Mouse (Mus musculus) liver, embryonic 14.5 days (tissue): ENCODE results near the gene Car3. TPM values are rescaled to one million over a fixed set of nuclear protein-coding genes. Genes with fewer than 3 reads are reported as not detected.

ENCODE experiments used
- ATAC-seq: fragments of 200-750 bp; cut with Nextera tagmentation; 2 replicates; pipeline ENCODE4 v1.8.0; 2017; ENCODE audit warnings: moderate number of reproducible peaks, mild to moderate bottlenecking, moderate library complexity; ENCODE audit not compliant: insufficient read depth
- DNase-seq, 3 experiments: peaks; one replicate each; pipeline ENCODE4 v3.0.0-alpha.2; 2012 to 2013; ENCODE audit warnings: low read depth in 3 of 3, low spot score in 3 of 3
- H3K27ac ChIP-seq: fragments of 300-500 bp; sonication (generic); 2 replicates; pipeline ENCODE4 v1.5.1; 2014; ENCODE audit warnings: moderate library complexity, mild to moderate bottlenecking, control low read depth, inconsistent platforms
- H3K27me3 ChIP-seq: fragments of 300-500 bp; sonication (generic); 2 replicates; pipeline ENCODE4 v1.6.1; 2014; ENCODE audit warnings: mild to moderate bottlenecking, low read length, moderate library complexity; ENCODE audit not compliant: control insufficient read depth, insufficient read depth
- H3K36me3 ChIP-seq: fragments of 300-500 bp; sonication (generic); replicated peaks from 2 replicates; pipeline ENCODE4 v1.6.1; 2014; ENCODE audit warnings: low read depth; ENCODE audit not compliant: control insufficient read depth, insufficient read depth
- H3K4me1 ChIP-seq, 2 experiments: fragments of 200-500 bp in 1 of 2; fragments of 300-500 bp in 1 of 2; sonication (generic) in 1 of 2; replicated peaks; 2 replicates each; pipeline ENCODE4 v1.6.1; 2012 to 2014; ENCODE audit warnings: antibody characterized with exemption in 1 of 2, inconsistent platforms in 1 of 2, low read length in 1 of 2; ENCODE audit not compliant: control insufficient read depth in 2 of 2, insufficient read depth in 2 of 2
- H3K4me2 ChIP-seq: fragments of 300-500 bp; sonication (generic); 2 replicates; pipeline ENCODE4 v1.6.1; 2014; ENCODE audit warnings: low read depth, mild to moderate bottlenecking, control low read depth, moderate library complexity
- H3K4me3 ChIP-seq, 2 experiments: fragments of 200-500 bp in 1 of 2; fragments of 300-500 bp in 1 of 2; sonication (generic) in 1 of 2; 2 replicates each; pipeline ENCODE4 v1.5.1; 2012 to 2014; ENCODE audit warnings: low read depth in 2 of 2, low read length in 2 of 2, mild to moderate bottlenecking in 2 of 2, control low read depth in 1 of 2, inconsistent platforms in 1 of 2, moderate library complexity in 1 of 2; ENCODE audit not compliant: insufficient read depth in 1 of 2
- H3K9ac ChIP-seq: fragments of 300-500 bp; sonication (generic); replicated peaks from 2 replicates; pipeline ENCODE4 v1.6.1; 2014; ENCODE audit warnings: mild to moderate bottlenecking, control low read depth, moderate library complexity
- H3K9me3 ChIP-seq: fragments of 300-500 bp; sonication (generic); 2 replicates; pipeline ENCODE4 v1.6.1; 2016; ENCODE audit warnings: low read length, mixed read lengths; ENCODE audit not compliant: control insufficient read depth
- CTCF ChIP-seq: IDR thresholded peaks from 2 replicates; pipeline ENCODE4 v1.5.1; 2016; ENCODE audit warnings: antibody characterized with exemption, low read depth, control low read depth
- EP300 ChIP-seq: IDR thresholded peaks from 2 replicates; pipeline ENCODE4 v1.6.1; 2016; ENCODE audit warnings: antibody characterized with exemption, low read depth
- WGBS: fragments of 180-500 bp; shearing (Covaris S2); extraction: QIAGEN DNeasy Blood & Tissue Kit; methylation state at CpG from one replicate; pipeline ENCODE4 v1.1.7; 2014; ENCODE audit not compliant: insufficient replicate concordance; 5-methylcytosine and 5-hydroxymethylcytosine counted together
- polyA plus RNA-seq, 2 experiments: library from polyadenylated mRNA; depleted of rRNA in 1 of 2; stranded (reverse) in 1 of 2; unstranded in 1 of 2; fragments of >200 nt; fragmentation: Nextera tagmentation in 1 of 2; extraction: Ambion mirVana in 1 of 2; gene quantifications; 2 replicates each; pipeline versions ENCODE4 v1.2.1 to v1.2.3; 2012 to 2014

Car3 gene
- polyA plus RNA-seq, 2 experiments = 33.2 to 80.3 TPM

DNA sequence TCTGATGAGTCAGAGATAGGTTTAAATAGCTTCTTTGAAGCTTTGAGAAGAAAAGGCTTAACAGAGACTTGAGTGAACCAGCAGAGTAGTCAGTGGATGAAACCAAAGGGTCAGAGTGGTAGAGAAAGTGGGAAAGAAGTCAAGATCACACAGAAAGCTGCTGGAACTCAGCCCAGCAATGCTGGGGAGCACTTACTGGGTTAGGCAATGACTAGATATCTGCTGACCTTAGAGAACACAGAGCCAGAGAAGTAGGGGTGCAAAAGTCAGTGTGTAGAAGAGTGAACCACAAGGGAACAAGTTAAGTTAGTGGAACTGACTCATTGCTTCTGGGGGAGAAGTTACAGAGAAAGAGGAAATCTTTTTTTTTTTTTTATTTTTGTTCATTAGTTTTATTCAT, 30.5 kb upstream of the Car3 start:
- ATAC-seq = no peak
- peak in 1 of 3 experiments; percentile 1 for DNase-seq
- H3K9me3 ChIP-seq = no peaks in the 10 kb centered on the region
- H3K9ac ChIP-seq = no peak overlapping the region
- no peaks in the 10 kb centered on the region for H3K27me3 ChIP-seq
- no peak overlapping the region for H3K27ac ChIP-seq
- no peaks in the 10 kb centered on the region for H3K36me3 ChIP-seq
- no peak for TF ChIP-seq CTCF
- TF ChIP-seq EP300 = no peak
- H3K4me1 ChIP-seq = no peaks in the 10 kb centered on the region
- H3K4me2 ChIP-seq = no peak overlapping the region
- H3K4me3 ChIP-seq = no peak overlapping the region

- H3K27ac ChIP-seq = no peak overlapping the region
- no peaks in the 10 kb centered on the region for H3K27me3 ChIP-seq
- no peaks in the 10 kb centered on the region for H3K36me3 ChIP-seq
- no peak overlapping the region for H3K4me2 ChIP-seq
- no peak for ATAC-seq
- H3K4me3 ChIP-seq = no peak overlapping the region
- TF ChIP-seq EP300 = no peak
- TF ChIP-seq CTCF = no peak
- H3K9ac ChIP-seq = no peak overlapping the region
- no peaks in the 10 kb centered on the region for H3K4me1 ChIP-seq
- DNase-seq = no peak
- H3K9me3 ChIP-seq = no peaks in the 10 kb centered on the region
- 67% methylated on average over 1 of the region's 1 CpGs for WGBS
These were observed 24.4 kb upstream of the Car3 start for GRCm38 (mm10) chr3:14838936-14839335.

DNA sequence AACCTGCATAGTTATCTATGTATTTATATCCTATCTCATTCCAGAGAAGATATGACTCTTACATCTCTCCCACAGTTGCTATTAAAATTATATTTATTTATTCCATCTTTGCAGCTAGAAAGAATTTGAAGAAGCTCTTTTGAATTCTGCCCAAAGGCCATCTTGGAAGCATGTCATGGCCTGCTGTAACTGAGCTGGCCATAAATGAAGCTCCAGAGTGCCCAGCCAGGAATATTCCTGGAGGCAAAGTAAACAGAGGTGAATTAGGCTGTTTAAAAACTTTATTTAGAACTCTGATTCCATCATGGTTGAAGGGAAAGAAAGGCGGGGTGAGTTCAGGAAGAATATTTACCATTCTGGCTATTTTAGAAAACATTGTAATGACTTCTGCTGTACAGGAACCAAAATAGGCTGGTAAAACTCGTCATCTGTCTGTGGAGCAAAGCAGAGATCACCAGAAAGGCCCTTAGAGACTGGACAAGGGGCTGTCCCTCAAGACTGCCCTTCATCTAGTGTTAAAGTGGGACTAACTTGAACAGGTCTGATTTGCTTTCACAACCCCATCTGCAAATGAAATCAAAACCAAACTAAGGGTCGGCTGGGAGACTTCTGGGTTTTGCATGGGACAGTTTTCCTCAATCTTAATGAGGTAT, 23.7 kb upstream of the Car3 start:
- Histone ChIP-seq H3K4me1 (no peaks in the 10 kb centered on the region), H3K9me3 (no peaks in the 10 kb centered on the region), H3K4me3 (no peak overlapping the region), H3K36me3 (no peaks in the 10 kb centered on the region), H3K27ac (no peak overlapping the region), H3K9ac (no peak overlapping the region), H3K4me2 (no peak overlapping the region), H3K27me3 (no peaks in the 10 kb centered on the region)
- ATAC-seq = no peak
- no peak for DNase-seq
- TF ChIP-seq CTCF (no peak), EP300 (no peak)
- 57% methylated on average over 3 of the region's 3 CpGs for WGBS

- no peak for DNase-seq
- H3K4me1 ChIP-seq = no peaks in the 10 kb centered on the region
- 58% methylated on average over 2 of the region's 2 CpGs for WGBS
- H3K9ac ChIP-seq = no peak overlapping the region
- H3K4me3 ChIP-seq = no peak overlapping the region
- no peak overlapping the region for H3K4me2 ChIP-seq
- TF ChIP-seq CTCF (no peak), EP300 (no peak)
- no peaks in the 10 kb centered on the region for H3K36me3 ChIP-seq
- no peaks in the 10 kb centered on the region for H3K27me3 ChIP-seq
- no peak for ATAC-seq
- H3K27ac ChIP-seq = no peak overlapping the region
- H3K9me3 ChIP-seq = no peaks in the 10 kb centered on the region
These were observed 14.6 kb upstream of the Car3 start for GRCm38 (mm10) chr3:14848587-14849254.

DNA sequence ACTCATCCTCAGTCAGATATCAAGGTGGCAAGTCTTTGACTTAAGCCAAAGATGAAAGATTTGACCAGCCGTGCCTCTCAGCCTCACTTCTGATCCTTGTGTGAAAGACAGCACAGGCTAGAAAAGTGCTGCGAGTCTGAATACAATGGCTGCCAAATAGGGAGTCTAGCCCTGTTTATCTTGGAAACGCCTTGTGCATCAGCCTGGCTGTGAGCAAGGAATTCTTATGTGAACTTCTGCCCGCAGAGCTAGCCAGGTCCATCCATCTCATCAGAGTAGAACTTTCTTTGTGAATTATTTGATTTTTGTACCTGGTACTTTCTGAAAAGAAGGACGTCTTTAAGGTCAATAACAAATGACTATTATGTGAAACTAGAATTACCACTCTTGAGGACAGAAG, 9.3 kb upstream of the Car3 start:
- Histone ChIP-seq H3K4me1 (no peaks in the 10 kb centered on the region), H3K4me2 (no peak overlapping the region), H3K27me3 (no peaks in the 10 kb centered on the region), H3K36me3 (no peaks in the 10 kb centered on the region), H3K4me3 (no peak overlapping the region), H3K27ac (no peak overlapping the region), H3K9ac (no peak overlapping the region), H3K9me3 (no peaks in the 10 kb centered on the region)
- WGBS = 61% methylated on average over 5 of the region's 5 CpGs
- ATAC-seq = no peak
- TF ChIP-seq EP300 = no peak
- no peak for TF ChIP-seq CTCF
- DNase-seq = no peak
